Mouse (Mus musculus) layer of hippocampus, postnatal 10 days (tissue): Measurements from ENCODE around the gene Vps8. TPM values are rescaled to one million over a fixed set of nuclear protein-coding genes. Genes with fewer than 3 reads are reported as not detected.

Source experiments
- DNase-seq, 2 experiments: peaks; one replicate each; pipeline ENCODE4 v3.0.0; 2021; ENCODE audit warnings: low spot score in 2 of 2
- total RNA-seq, 2 experiments: library from RNA; stranded (reverse); gene quantifications; 2 replicates each; pipeline ENCODE4 v1.2.3; 2021

Vps8 gene
- total RNA-seq, 2 experiments from 2014 or later: 48.3 to 51.5 TPM

DNA sequence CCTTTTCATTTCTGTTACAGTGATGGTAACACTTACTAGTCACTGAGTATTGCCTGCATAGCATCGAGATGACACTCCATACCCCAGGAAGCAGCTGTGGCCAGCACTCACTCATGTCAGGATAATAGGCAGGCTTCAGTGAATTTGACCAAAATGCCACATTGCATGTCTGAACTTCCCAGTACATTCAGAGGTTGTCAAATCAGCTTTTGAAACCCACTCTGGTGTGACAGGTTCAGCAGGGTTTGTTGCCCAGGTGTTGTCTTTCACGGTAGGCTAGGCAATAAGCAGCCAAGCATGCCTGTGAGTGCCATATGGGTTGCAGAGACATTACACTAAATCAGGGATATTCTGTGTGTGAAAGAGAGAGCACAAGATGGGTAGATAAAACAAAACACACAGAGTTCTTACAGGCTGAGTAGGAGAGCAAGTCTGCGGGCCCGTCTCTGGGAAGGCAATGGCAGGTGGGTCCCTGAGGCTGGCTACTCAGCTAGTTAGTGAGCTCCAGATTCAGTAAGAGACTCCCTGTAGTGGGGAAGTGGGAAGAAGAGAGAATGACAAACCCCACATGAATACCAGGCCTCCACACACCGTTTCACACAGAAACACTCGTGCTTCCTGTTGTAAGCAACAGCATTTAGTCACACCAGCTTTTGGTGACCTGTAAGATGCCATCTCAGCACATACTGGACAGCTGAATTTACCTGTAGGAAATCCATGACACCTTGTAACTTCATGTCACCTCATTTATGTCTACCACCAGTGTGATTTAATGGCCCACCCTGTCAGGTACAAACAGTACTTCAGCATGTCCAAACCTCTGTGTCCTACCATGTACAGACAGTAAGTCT lies 203.1 kb downstream of the Vps8 start:
- no peak for DNase-seq

- DNase-seq: no peak
Measured at GRCm38 (mm10) chr16:21627248-21627647, 204.3 kb downstream of the Vps8 start.

DNA sequence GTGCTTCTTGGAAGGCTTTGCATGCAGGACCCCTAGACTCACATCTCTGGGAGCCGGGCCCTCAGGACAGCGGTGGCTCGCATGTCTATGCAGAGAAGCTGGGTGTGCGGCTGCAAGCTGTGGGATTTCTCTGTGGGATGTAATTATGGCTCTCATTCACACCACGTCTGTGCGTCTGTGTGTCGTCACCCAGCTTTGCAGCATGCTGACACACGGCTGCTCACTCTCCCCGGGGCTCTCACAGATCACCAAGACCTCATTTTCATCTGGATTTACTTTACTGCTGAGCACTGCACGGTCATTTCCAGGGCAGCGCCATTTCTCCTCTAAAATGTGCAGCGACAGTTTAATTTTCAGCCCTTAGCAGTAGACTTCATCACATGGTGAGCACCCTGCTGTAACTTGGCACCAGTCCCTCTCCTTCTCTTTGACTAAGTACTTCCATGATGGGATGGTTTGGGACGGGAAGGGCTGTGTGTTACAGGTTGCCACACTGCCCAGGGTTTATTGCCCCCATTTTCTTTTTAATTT lies 205.2 kb downstream of the Vps8 start:
- DNase-seq: no peak

- no peak for DNase-seq
Measured at GRCm38 (mm10) chr16:21630614-21631013, 207.7 kb downstream of the Vps8 start.

DNA sequence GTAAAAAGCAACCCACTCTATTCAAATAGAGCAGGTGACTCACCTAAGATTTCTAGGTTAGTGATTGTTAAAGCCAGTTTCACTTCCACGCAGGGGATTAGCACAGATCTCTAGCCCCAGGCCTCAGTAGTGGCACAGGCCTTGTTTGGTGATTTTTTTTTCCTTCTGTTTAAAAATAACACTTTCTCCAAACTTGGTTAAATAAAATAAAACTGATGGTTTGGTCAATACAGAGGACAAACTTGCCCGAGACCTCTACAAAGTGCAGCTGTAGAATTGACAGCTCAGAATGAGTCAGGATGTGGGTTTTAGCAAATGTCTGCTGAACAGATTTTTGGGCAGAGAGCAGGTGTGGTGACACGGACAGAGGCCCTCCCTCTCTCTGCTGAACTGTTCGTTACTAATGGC lies 208.9 kb downstream of the Vps8 start:
- DNase-seq: no peak

DNA sequence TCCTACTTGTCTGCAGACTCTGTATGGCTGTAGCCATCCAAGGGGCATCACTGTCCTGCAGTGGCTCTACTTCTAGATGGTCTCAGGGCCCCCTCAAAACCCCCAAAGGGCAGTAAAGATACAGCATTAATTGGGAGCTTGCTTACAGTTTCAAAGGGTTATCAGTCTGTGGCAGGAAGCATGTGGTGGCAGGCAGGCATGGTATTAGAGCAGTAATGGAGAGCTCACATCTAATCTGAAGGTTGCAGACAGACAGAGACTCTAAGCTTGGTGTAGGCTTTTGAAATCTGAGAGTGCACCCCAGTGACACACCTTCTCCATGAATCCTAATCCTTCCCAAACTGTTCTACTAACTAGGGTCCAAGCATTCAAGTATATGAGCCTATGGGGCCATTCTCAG lies 211.5 kb downstream of the Vps8 start:
- no peak for DNase-seq

DNA sequence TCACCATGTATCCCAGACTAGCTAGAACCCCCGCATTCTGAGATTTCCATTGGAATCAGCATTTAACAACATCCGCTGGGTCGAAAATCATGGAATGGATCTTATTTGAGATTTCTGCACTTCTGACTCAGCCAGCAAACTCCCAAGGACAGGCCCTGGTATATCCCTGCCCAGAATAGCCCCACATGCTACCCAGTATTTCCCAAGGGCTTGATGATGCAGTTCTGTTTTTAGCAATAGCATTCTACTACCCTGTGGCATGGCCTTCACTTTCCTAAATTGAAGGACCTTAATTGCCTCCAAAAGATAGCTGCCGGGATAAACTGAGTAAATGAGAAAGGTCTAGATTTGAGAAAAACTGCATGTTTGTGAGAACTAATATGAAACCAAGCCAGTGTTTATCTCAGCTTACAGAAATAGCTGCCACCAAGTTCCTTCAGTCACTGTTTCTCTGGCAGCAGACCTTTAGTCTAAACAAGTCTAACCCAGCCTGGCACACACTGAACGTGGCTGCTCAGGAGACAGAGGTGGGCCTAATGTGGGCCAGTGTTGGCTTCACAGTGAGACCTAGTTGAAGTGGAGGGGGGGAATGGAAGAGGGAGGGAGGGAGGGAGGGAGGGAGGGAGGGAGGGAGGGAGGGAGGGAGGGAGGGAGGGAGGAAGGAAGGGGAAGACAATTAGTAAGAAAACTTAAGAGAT lies 213.4 kb downstream of the Vps8 start:
- DNase-seq: no peak

- no peak for DNase-seq
Measured at GRCm38 (mm10) chr16:21637201-21637819, 214.4 kb downstream of the Vps8 start.

- no peak for DNase-seq
Measured at GRCm38 (mm10) chr16:21640766-21641499, 218.0 kb downstream of the Vps8 start.

GRCm38 (mm10) chr16:21641944-21642343 lies 219.0 kb downstream of the Vps8 start:
- no peak for DNase-seq

- DNase-seq: no peak
Measured at GRCm38 (mm10) chr16:21642906-21643305, 220.0 kb downstream of the Vps8 start.

GRCm38 (mm10) chr16:21643621-21644041 lies 220.7 kb downstream of the Vps8 start:
- DNase-seq: peak in 1 of 2 experiments; percentile 49

GRCm38 (mm10) chr16:21644066-21644561 lies 221.2 kb downstream of the Vps8 start:
- peak; percentile 49 to 60 for DNase-seq

- DNase-seq: no peak
Measured at GRCm38 (mm10) chr16:21644574-21644973, 221.7 kb downstream of the Vps8 start.

- no peak for DNase-seq
Measured at GRCm38 (mm10) chr16:21645915-21646314, 223.0 kb downstream of the Vps8 start.

GRCm38 (mm10) chr16:21646496-21646895 lies 223.6 kb downstream of the Vps8 start:
- DNase-seq: no peak

- DNase-seq: no peak
Measured at GRCm38 (mm10) chr16:21648800-21649199, 225.9 kb downstream of the Vps8 start.

GRCm38 (mm10) chr16:21650289-21650688 lies 227.4 kb downstream of the Vps8 start:
- no peak for DNase-seq

GRCm38 (mm10) chr16:21651161-21651560 lies 228.2 kb downstream of the Vps8 start:
- no peak for DNase-seq

DNA sequence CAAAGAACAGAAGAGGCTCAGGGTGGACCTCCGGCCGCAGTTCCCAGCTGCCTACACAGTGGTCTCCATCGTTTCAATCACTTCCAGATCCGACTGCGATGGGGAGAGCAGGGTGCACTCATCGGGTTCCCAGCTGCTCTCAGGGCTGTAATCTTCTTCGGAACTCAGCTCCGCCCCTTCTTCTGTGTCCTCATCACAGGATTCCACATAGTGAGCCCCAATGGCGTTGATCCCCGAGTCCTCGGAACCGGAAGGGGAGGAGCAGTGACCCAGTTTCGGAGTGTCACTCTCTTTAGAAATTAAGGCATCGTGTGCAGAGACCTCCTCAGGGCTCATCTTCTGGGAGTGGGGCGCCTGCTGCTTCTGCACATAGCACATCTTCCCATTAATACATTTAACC lies 230.2 kb downstream of the Vps8 start:
- no peak for DNase-seq

DNA sequence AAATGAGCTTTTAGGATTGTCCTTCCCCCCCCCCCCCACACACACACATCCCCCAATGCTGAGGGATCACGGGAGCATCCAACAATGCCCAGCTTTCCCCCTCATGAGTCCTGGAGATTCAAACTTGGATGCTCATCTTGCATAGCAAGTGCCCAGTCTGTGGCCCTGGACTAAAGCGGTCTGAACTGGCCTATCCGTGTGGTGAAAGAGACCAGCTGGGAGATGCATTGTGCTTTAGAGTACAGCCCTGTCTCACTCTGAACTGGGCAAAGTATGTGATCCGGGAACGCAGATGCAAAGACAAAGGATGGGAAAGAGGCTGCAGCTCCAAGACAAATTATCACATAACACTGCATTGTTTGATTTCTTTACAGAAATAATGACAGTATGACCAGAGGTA lies 231.5 kb downstream of the Vps8 start:
- DNase-seq: no peak
